Mouse (Mus musculus) forebrain, embryonic 16.5 days (tissue): ENCODE results near the gene Bach2. TPM values are rescaled to one million over a fixed set of nuclear protein-coding genes. Genes with fewer than 3 reads are reported as not detected.

Source experiments
- ATAC-seq: fragments of 200-750 bp; cut with Nextera tagmentation; 2 replicates; pipeline ENCODE4 v1.8.0; 2017; ENCODE audit warnings: mild to moderate bottlenecking, moderate library complexity
- H3K27ac ChIP-seq: fragments of 300-500 bp; sonication (generic); 2 replicates; pipeline ENCODE4 v1.5.1; 2014; ENCODE audit warnings: low read length, control low read depth
- H3K27me3 ChIP-seq: fragments of 300-500 bp; sonication (generic); replicated peaks from 2 replicates; pipeline ENCODE4 v1.6.1; 2014; ENCODE audit warnings: low read length; ENCODE audit not compliant: control insufficient read depth, insufficient read depth
- H3K36me3 ChIP-seq: fragments of 300-500 bp; sonication (generic); 2 replicates; pipeline ENCODE4 v1.6.1; 2014; ENCODE audit not compliant: control insufficient read depth, insufficient read depth
- H3K4me1 ChIP-seq: fragments of 300-500 bp; sonication (generic); replicated peaks from 2 replicates; pipeline ENCODE4 v1.6.1; 2014; ENCODE audit warnings: low read length; ENCODE audit not compliant: control insufficient read depth, insufficient read depth
- H3K4me2 ChIP-seq: fragments of 300-500 bp; sonication (generic); 2 replicates; pipeline ENCODE4 v1.6.1; 2014; ENCODE audit warnings: mild to moderate bottlenecking, low read length, control low read depth
- H3K4me3 ChIP-seq: fragments of 300-500 bp; sonication (generic); replicated peaks from 2 replicates; pipeline ENCODE4 v1.5.1; 2014; ENCODE audit warnings: mild to moderate bottlenecking, low read length, control low read depth
- H3K9ac ChIP-seq: fragments of 300-500 bp; sonication (generic); replicated peaks from 2 replicates; pipeline ENCODE4 v1.6.1; 2014; ENCODE audit warnings: low read depth, low read length, control low read depth
- H3K9me3 ChIP-seq: fragments of 300-500 bp; sonication (generic); 2 replicates; pipeline ENCODE4 v1.6.1; 2016; ENCODE audit warnings: low read length; ENCODE audit not compliant: control insufficient read depth
- WGBS: fragments of 180-500 bp; shearing (Covaris S2); extraction: QIAGEN DNeasy Blood & Tissue Kit; methylation state at CpG from one replicate; pipeline ENCODE4 v1.1.7; 2014; 5-methylcytosine and 5-hydroxymethylcytosine counted together
- polyA plus RNA-seq: library from polyadenylated mRNA; unstranded; fragments of >200 nt; fragmentation: Nextera tagmentation; extraction: Ambion mirVana; gene quantifications from 2 replicates; pipeline ENCODE4 v1.2.1, GENCODE M21; 2015

The Bach2 gene
- polyA plus RNA-seq, 1 experiment from 2014 or later: 33.3 TPM

- H3K9ac ChIP-seq: no peak overlapping the region
- H3K4me3 ChIP-seq: no peak overlapping the region
- ATAC-seq: no peak
- H3K4me1 ChIP-seq: peaks cover 36% of the 10 kb centered on the region
- H3K36me3 ChIP-seq: no peaks in the 10 kb centered on the region
- no peak overlapping the region for H3K4me2 ChIP-seq
- no peak overlapping the region; the same call in 1 of the 2 replicates for H3K27ac ChIP-seq
- WGBS: 25% methylated on average over 18 of the region's 18 CpGs
- H3K27me3 ChIP-seq: no peaks in the 10 kb centered on the region
- no peaks in the 10 kb centered on the region for H3K9me3 ChIP-seq
Observed at GRCm38 (mm10) chr4:32520628-32521360, 282.2 kb downstream of the Bach2 start.

DNA sequence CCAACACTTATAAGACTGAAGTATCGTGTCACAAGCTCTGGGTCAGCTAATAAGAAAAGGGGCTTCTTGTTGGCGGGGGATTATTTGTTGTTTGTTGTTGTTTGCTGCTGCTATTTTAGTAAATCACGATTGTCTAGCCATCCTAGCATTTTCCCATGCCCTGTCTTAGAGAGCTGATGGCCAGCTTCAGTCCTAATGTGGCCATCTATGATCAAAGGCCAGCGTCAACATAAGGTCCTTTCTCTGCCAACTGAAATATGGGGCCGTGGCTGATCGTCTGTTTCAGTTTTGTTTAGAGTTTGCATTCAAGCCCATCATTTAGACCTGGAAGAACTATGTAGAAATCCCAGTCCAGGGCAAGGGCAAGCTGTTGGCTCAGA, 282.7 kb downstream of the Bach2 start:
- H3K27ac ChIP-seq: no peak overlapping the region
- no peak overlapping the region for H3K4me2 ChIP-seq
- WGBS: 39% methylated on average over 6 of the region's 6 CpGs
- H3K27me3 ChIP-seq: no peaks in the 10 kb centered on the region
- ATAC-seq: no peak
- H3K36me3 ChIP-seq: no peaks in the 10 kb centered on the region
- no peak overlapping the region for H3K4me3 ChIP-seq
- H3K4me1 ChIP-seq: peaks cover 36% of the 10 kb centered on the region
- no peaks in the 10 kb centered on the region for H3K9me3 ChIP-seq
- H3K9ac ChIP-seq: no peak overlapping the region

GRCm38 (mm10) chr4:32522013-32522412, 283.4 kb downstream of the Bach2 start:
- Histone ChIP-seq H3K4me1 (peaks cover 35% of the 10 kb centered on the region), H3K9me3 (no peaks in the 10 kb centered on the region), H3K27ac (no peak overlapping the region), H3K4me3 (no peak overlapping the region), H3K9ac (no peak overlapping the region), H3K36me3 (no peaks in the 10 kb centered on the region), H3K27me3 (no peaks in the 10 kb centered on the region), H3K4me2 (no peak overlapping the region)
- no peak for ATAC-seq
- WGBS: 41% methylated on average over 2 of the region's 2 CpGs

GRCm38 (mm10) chr4:32524282-32524681, 285.7 kb downstream of the Bach2 start:
- Histone ChIP-seq H3K4me1 (peaks cover 24% of the 10 kb centered on the region), H3K9ac (no peak overlapping the region), H3K36me3 (no peaks in the 10 kb centered on the region), H3K4me2 (no peak overlapping the region), H3K27me3 (no peaks in the 10 kb centered on the region), H3K9me3 (no peaks in the 10 kb centered on the region), H3K4me3 (no peak overlapping the region), H3K27ac (no peak overlapping the region)
- no peak for ATAC-seq
- 28% methylated on average over 2 of the region's 2 CpGs for WGBS

DNA sequence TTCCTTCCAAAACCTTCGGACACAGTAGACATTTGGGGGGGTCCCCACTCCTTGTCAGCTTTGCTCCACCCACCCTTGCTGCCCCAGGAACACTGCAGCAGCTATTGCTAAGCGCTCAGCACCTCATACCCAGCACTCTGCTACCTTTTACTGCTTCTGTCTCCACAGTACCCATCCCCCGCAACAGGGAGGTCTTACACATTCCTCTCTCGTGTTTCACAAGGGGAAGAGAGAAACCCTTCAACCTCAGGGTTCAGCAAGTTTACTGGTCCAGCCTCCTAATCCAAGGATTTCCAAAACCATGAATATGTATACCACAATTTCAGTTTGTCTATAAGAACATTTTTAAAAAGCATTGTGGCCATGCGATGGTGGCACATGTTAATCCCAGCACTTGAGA, 286.4 kb downstream of the Bach2 start:
- H3K4me2 ChIP-seq: no peak overlapping the region
- no peaks in the 10 kb centered on the region for H3K27me3 ChIP-seq
- ATAC-seq: no peak
- no peaks in the 10 kb centered on the region for H3K9me3 ChIP-seq
- no peak overlapping the region for H3K4me3 ChIP-seq
- no peak overlapping the region for H3K9ac ChIP-seq
- peaks cover 30% of the 10 kb centered on the region for H3K4me1 ChIP-seq
- no peaks in the 10 kb centered on the region for H3K36me3 ChIP-seq
- H3K27ac ChIP-seq: no peak overlapping the region
- WGBS: 68% methylated on average over 5 of the region's 5 CpGs

- H3K27me3 ChIP-seq: no peaks in the 10 kb centered on the region
- H3K36me3 ChIP-seq: no peaks in the 10 kb centered on the region
- H3K4me1 ChIP-seq: peaks cover 34% of the 10 kb centered on the region
- H3K4me2 ChIP-seq: no peak overlapping the region
- ATAC-seq: no peak
- WGBS: 62% methylated on average over 9 of the region's 9 CpGs
- no peaks in the 10 kb centered on the region for H3K9me3 ChIP-seq
- H3K9ac ChIP-seq: no peak overlapping the region
- H3K4me3 ChIP-seq: no peak overlapping the region
- H3K27ac ChIP-seq: no peak overlapping the region
Observed at GRCm38 (mm10) chr4:32526228-32526836, 287.7 kb downstream of the Bach2 start.

GRCm38 (mm10) chr4:32529443-32529995, 290.9 kb downstream of the Bach2 start:
- Histone ChIP-seq H3K36me3 (no peaks in the 10 kb centered on the region), H3K4me2 (no peak overlapping the region), H3K9ac (no peak overlapping the region), H3K4me1 (peaks cover 52% of the 10 kb centered on the region), H3K27ac (peak overlapping the region; percentile 54; the same call in 1 of the 2 replicates), H3K9me3 (no peaks in the 10 kb centered on the region), H3K27me3 (no peaks in the 10 kb centered on the region), H3K4me3 (no peak overlapping the region)
- ATAC-seq: no peak
- WGBS: 67% methylated on average over 17 of the region's 17 CpGs

DNA sequence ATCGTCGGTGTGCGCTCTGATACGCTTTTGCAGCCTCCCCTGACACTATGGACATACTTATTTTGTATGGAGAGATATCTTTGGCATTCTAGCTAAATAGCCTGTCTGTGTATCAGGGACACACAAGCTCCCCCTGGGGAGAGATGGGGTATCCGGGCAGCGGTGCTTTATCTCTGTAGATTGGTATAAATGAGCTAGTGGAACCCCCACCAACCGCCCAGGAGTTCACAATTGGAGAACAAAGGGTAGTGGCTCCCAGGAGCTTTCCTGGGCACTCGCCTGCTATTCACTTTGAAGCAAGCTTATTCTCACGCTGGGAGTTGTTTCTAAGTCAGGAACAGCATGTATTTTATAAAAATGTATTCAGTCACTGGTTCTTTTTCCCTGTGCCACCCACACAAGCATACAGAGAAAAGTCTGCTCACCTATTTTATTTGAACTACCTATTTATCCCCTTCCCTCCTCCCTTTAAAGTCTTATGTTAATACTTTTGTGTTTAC, 291.9 kb downstream of the Bach2 start:
- Histone ChIP-seq H3K9ac (peak overlapping the region; percentile 40; the same call in 1 of the 2 replicates), H3K36me3 (no peaks in the 10 kb centered on the region), H3K27ac (peak overlapping the region; percentile 86), H3K27me3 (no peaks in the 10 kb centered on the region), H3K4me2 (peak overlapping the region; percentile 53), H3K9me3 (no peaks in the 10 kb centered on the region), H3K4me3 (peak overlapping the region; percentile 18; the same call in 1 of the 2 replicates), H3K4me1 (peaks cover 53% of the 10 kb centered on the region)
- 16% methylated on average over 9 of the region's 9 CpGs for WGBS
- ATAC-seq: no peak
